Mouse (Mus musculus): ENCODE measurements around the gene Rgs9bp. TPM values are rescaled to one million over a fixed set of nuclear protein-coding genes. Genes with fewer than 3 reads are reported as not detected.
A peak's percentile ranks its signal among the peaks of the same experiment; 100 is the strongest.

The Rgs9bp gene
- polyA plus RNA-seq, 1 experiment from 2014 or later = 0.10 TPM

DNA sequence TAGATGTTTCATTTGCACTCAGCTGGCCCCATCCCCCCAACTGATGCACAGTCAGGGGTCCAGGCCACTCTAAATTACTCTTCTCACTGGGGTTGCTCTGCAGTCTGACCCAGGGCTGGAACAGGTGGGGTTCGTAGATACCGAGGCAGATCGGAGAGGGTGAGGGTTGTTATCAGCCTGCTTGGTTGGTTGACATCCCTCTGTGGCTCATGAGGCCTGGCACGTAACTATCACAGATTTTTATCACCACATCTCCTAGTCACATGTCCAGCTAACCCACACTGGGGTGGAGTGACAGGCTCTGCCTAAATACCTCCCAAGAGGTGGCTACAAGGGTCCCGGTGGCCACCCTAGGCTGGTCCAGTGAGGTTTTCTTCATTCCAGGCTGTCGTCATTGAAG is 15.7 kb upstream of the Rgs9bp start:
- H3K36me3 ChIP-seq (ENCODE audit: control insufficient read depth, insufficient read depth, low read length) = peaks cover 17% of the 10 kb centered on the region
- no peaks in the 10 kb centered on the region for H3K4me1 ChIP-seq (ENCODE audit: control insufficient read depth, insufficient read depth, low read depth, low read length)
- no peak overlapping the region for H3K9ac ChIP-seq (ENCODE audit: low read depth, low read length)
- H3K4me2 ChIP-seq (ENCODE audit: low read length) = no peak overlapping the region
- H3K27ac ChIP-seq (ENCODE audit: low read depth, low read length) = no peak overlapping the region
- 90% methylated on average over 6 of the region's 6 CpGs for WGBS
- no peak overlapping the region for H3K4me3 ChIP-seq (ENCODE audit: low read length)
- H3K9me3 ChIP-seq (ENCODE audit: control insufficient read depth, low read length) = no peaks in the 10 kb centered on the region
- no peaks in the 10 kb centered on the region for H3K27me3 ChIP-seq (replicated peaks; ENCODE audit: control insufficient read depth, insufficient read depth, low read length)
- ATAC-seq = no peak

DNA sequence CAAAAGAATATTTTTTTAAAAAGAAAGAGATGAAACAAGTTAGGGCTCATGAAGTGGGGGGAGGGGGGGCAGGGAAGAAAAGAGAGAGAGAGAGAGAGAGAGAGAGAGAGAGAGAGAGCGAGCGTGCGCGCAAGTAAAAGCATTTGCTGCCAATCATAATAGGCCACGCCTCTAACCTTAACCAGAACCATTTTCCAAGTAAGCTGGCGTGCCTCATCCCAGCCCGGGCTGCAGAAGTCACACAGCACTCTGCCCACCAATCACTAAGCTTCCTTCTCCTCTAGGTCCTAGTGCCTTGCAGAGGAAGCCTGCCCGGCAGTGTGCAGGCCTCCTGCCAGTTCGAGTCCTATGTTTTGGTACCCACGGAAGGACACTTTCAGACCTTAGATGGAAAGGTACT is 14.6 kb upstream of the Rgs9bp start:
- H3K4me1 ChIP-seq (ENCODE audit: control insufficient read depth, insufficient read depth, low read depth, low read length) = no peaks in the 10 kb centered on the region
- H3K36me3 ChIP-seq (ENCODE audit: control insufficient read depth, insufficient read depth, low read length) = peaks cover 19% of the 10 kb centered on the region
- no peak overlapping the region for H3K9ac ChIP-seq (ENCODE audit: low read depth, low read length)
- 99% methylated on average over 10 of the region's 10 CpGs for WGBS
- H3K4me3 ChIP-seq (ENCODE audit: low read length) = no peak overlapping the region
- no peak overlapping the region for H3K27ac ChIP-seq (ENCODE audit: low read depth, low read length)
- no peak overlapping the region for H3K4me2 ChIP-seq (ENCODE audit: low read length)
- H3K27me3 ChIP-seq (replicated peaks; ENCODE audit: control insufficient read depth, insufficient read depth, low read length) = no peaks in the 10 kb centered on the region
- no peak for ATAC-seq
- no peaks in the 10 kb centered on the region for H3K9me3 ChIP-seq (ENCODE audit: control insufficient read depth, low read length)

DNA sequence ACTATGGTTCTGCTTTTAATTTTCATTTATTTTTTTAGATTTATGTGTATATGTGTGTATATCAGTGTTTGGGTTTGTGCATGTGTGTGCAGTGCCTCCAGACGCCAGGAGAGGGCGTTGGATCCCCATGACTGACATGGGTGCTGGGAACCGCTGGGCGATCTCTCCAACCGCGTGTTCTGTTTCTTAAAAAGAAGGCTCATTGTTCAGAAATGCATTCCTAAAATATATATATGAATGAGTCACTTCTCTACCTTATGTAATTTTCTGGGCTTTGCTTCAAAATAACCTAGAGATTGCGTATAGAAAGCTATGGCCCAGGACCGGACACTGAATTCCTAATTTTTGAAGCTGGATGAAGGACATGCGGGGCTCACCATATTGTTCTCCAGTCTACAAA is 14.1 kb upstream of the Rgs9bp start:
- H3K4me2 ChIP-seq (ENCODE audit: low read length) = no peak overlapping the region
- H3K9me3 ChIP-seq (ENCODE audit: control insufficient read depth, low read length) = no peaks in the 10 kb centered on the region
- H3K4me3 ChIP-seq (ENCODE audit: low read length) = no peak overlapping the region
- H3K27me3 ChIP-seq (replicated peaks; ENCODE audit: control insufficient read depth, insufficient read depth, low read length) = no peaks in the 10 kb centered on the region
- no peaks in the 10 kb centered on the region for H3K4me1 ChIP-seq (ENCODE audit: control insufficient read depth, insufficient read depth, low read depth, low read length)
- no peak overlapping the region for H3K27ac ChIP-seq (ENCODE audit: low read depth, low read length)
- 95% methylated on average over 9 of the region's 9 CpGs for WGBS
- no peak for ATAC-seq
- H3K9ac ChIP-seq (ENCODE audit: low read depth, low read length) = no peak overlapping the region
- H3K36me3 ChIP-seq (ENCODE audit: control insufficient read depth, insufficient read depth, low read length) = peaks cover 19% of the 10 kb centered on the region

DNA sequence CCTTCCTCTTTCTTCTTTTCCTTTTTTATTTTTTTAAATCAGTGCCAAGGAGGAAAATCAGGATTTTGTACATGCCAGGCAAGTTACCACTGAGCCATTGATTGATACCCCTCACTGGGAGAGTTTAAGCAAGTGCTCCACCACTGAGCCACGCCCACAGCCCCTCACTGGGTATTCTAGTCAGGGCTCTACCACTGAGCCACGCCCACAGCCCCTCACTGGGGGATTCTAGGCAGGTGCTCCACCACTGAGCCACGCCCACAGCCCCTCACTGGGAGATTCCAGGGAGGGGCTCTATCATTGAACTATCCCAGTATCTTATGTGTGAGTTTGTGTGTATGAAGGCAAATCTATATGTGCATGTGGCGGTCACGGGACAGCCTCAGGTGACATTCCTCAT is 8.9 kb upstream of the Rgs9bp start:
- Histone ChIP-seq H3K9ac (ENCODE audit: low read depth, low read length) (no peak overlapping the region), H3K4me3 (ENCODE audit: low read length) (no peak overlapping the region), H3K36me3 (ENCODE audit: control insufficient read depth, insufficient read depth, low read length) (peaks cover 10% of the 10 kb centered on the region), H3K4me2 (ENCODE audit: low read length) (no peak overlapping the region), H3K9me3 (ENCODE audit: control insufficient read depth, low read length) (no peaks in the 10 kb centered on the region), H3K27ac (ENCODE audit: low read depth, low read length) (no peak overlapping the region), H3K27me3 (replicated peaks; ENCODE audit: control insufficient read depth, insufficient read depth, low read length) (no peaks in the 10 kb centered on the region), H3K4me1 (ENCODE audit: control insufficient read depth, insufficient read depth, low read depth, low read length) (no peaks in the 10 kb centered on the region)
- no peak for ATAC-seq
- 87% methylated on average over 5 of the region's 5 CpGs for WGBS

DNA sequence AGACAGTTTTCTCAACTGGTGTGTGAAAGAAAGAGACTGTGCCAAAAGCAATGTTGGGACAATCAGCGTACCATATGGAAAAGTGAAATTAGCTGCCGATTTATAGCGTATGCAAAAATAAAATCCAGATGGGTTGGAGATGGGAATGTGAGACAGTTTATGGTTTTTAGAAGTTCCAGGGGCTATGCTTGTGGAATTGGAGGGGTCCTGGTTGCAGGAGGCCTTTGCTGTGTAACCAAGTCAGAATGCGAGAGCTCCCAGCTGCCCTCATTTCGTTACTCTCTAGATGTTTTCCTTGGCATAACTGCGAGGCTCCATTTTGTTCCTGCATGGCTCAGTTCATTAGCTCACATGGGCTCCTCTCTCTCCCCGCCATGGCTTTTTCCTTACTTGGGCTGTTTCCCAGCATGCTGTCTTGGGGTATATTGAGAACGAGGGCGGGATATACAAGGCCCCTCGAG is 5.4 kb upstream of the Rgs9bp start:
- Histone ChIP-seq H3K27ac (ENCODE audit: low read depth, low read length) (no peak overlapping the region), H3K4me3 (ENCODE audit: low read length) (no peak overlapping the region), H3K9ac (ENCODE audit: low read depth, low read length) (no peak overlapping the region), H3K4me2 (ENCODE audit: low read length) (no peak overlapping the region), H3K4me1 (ENCODE audit: control insufficient read depth, insufficient read depth, low read depth, low read length) (peaks cover 8% of the 10 kb centered on the region), H3K9me3 (ENCODE audit: control insufficient read depth, low read length) (no peaks in the 10 kb centered on the region), H3K27me3 (replicated peaks; ENCODE audit: control insufficient read depth, insufficient read depth, low read length) (no peaks in the 10 kb centered on the region), H3K36me3 (ENCODE audit: control insufficient read depth, insufficient read depth, low read length) (peaks cover 10% of the 10 kb centered on the region)
- no peak for ATAC-seq
- WGBS = 84% methylated on average over 10 of the region's 10 CpGs

DNA sequence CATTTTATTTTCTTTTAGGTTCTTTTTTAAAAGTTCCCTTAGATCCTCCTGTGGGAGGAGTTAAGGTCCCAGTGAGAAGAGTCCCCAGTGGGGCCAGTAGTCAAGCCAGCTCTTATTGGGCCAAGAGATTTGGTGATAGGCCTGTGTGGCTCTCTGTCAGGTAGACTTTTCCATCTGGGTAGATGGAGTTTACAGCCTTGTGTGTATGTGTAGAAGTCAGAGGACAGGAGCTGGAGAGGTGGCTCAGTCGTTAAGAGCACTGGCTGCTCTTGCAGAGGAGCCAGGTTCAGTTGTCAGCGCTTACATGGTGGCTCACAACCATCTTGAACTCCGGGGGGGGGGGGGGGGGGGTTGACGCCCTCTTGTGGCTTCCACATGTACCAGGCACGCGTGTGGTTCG is 4.1 kb upstream of the Rgs9bp start:
- Histone ChIP-seq H3K27me3 (replicated peaks; ENCODE audit: control insufficient read depth, insufficient read depth, low read length) (no peaks in the 10 kb centered on the region), H3K27ac (ENCODE audit: low read depth, low read length) (no peak overlapping the region), H3K9me3 (ENCODE audit: control insufficient read depth, low read length) (no peaks in the 10 kb centered on the region), H3K4me1 (ENCODE audit: control insufficient read depth, insufficient read depth, low read depth, low read length) (peaks cover 16% of the 10 kb centered on the region), H3K4me2 (ENCODE audit: low read length) (no peak overlapping the region), H3K4me3 (ENCODE audit: low read length) (no peak overlapping the region), H3K36me3 (ENCODE audit: control insufficient read depth, insufficient read depth, low read length) (peaks cover 8% of the 10 kb centered on the region), H3K9ac (ENCODE audit: low read depth, low read length) (no peak overlapping the region)
- ATAC-seq = no peak
- WGBS = 88% methylated on average over 7 of the region's 7 CpGs

DNA sequence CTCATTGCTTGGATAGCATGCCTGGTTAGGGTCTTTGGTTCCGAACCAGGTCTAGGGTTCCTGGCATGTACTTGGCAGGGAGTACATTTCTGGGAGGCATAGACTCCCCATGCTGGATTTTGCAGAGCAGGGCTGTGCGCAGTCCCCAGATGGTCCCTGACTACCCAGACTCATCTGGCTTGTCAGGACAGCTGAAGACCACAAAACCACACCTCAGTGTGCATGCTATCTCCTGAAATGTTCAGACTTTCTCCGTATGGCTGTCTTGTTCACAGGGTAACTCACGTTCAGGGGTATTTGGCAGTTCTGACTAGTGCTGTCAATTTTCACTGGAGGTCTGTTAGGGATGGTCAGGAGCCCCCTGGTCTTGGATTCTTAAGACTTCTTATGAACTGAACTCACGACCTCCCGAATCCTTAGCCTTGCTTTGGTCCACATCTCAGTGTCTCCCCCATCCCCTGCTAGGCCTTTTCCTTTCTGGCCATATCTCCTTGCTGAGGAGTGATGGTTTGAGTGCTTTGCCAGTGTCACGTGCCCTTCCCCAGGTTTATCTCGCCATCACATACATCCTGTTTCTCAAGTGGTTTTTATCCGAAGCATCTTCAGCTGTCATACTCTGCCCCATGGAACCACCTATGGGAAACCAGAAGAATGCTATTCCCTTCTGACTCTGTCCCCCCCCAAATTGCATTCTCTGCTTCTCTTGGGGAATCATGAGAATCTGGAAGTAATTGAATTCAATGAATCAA is 3.5 kb upstream of the Rgs9bp start:
- H3K27me3 ChIP-seq (replicated peaks; ENCODE audit: control insufficient read depth, insufficient read depth, low read length) = peaks cover 4% of the 10 kb centered on the region
- no peak overlapping the region for H3K9ac ChIP-seq (ENCODE audit: low read depth, low read length)
- no peaks in the 10 kb centered on the region for H3K9me3 ChIP-seq (ENCODE audit: control insufficient read depth, low read length)
- H3K4me3 ChIP-seq (ENCODE audit: low read length) = no peak overlapping the region
- peaks cover 8% of the 10 kb centered on the region for H3K36me3 ChIP-seq (ENCODE audit: control insufficient read depth, insufficient read depth, low read length)
- H3K27ac ChIP-seq (ENCODE audit: low read depth, low read length) = no peak overlapping the region
- no peak for ATAC-seq
- 87% methylated on average over 9 of the region's 9 CpGs for WGBS
- no peak overlapping the region for H3K4me2 ChIP-seq (ENCODE audit: low read length)
- peaks cover 19% of the 10 kb centered on the region for H3K4me1 ChIP-seq (ENCODE audit: control insufficient read depth, insufficient read depth, low read depth, low read length)

DNA sequence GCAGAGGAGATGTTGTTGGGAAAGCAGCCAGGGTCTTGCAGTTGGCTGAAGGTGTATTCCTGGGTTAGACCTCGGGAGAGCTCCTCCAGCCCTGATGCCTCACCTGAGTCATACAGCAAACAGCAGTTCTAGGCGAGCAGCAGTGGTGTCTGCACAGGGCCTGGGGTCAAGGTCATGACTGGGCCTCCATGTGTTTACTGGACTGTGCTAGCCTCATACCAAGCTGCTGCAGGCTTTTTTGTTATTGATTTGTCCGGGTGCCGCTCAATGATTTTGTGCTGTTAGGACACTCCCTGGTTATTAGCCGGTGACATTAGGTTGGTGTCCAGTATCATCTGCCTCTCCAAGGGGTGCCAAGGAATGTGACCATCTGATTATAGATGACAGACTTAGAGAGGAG is 2.3 kb upstream of the Rgs9bp start:
- Histone ChIP-seq H3K4me3 (ENCODE audit: low read length) (no peak overlapping the region), H3K9ac (ENCODE audit: low read depth, low read length) (no peak overlapping the region), H3K27ac (ENCODE audit: low read depth, low read length) (no peak overlapping the region), H3K36me3 (ENCODE audit: control insufficient read depth, insufficient read depth, low read length) (no peaks in the 10 kb centered on the region), H3K27me3 (replicated peaks; ENCODE audit: control insufficient read depth, insufficient read depth, low read length) (peaks cover 15% of the 10 kb centered on the region), H3K4me2 (ENCODE audit: low read length) (no peak overlapping the region), H3K9me3 (ENCODE audit: control insufficient read depth, low read length) (no peaks in the 10 kb centered on the region), H3K4me1 (ENCODE audit: control insufficient read depth, insufficient read depth, low read depth, low read length) (peaks cover 19% of the 10 kb centered on the region)
- no peak for ATAC-seq
- WGBS = 79% methylated on average over 5 of the region's 5 CpGs

DNA sequence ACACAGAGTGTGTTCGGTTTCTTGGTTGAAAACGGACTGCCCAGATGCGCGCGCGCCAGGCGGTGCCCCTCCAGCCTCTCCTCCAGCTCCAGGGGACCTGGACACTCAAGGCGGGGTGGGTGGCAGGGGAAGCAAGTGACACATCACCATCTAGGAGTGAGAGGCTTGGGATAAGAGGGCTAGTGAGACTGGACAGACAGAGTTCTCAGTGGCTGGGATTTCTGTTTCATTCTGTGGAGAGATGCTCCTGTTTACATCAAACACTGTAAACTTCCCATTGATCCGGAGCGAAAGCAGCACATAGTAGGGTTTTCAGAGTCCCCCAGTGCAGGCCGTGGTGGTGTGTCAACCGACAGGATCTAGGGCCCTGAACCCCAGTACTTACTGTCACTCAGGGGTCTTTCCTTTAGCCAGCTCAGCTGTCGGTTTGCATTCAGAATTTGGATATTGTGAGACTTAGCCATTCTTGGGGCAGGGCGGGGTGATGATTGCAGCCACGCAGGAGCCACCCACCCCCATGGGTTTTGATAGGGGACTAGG is 1.6 kb upstream of the Rgs9bp start:
- H3K27me3 ChIP-seq (replicated peaks; ENCODE audit: control insufficient read depth, insufficient read depth, low read length) = peaks cover 20% of the 10 kb centered on the region
- no peaks in the 10 kb centered on the region for H3K9me3 ChIP-seq (ENCODE audit: control insufficient read depth, low read length)
- H3K4me1 ChIP-seq (ENCODE audit: control insufficient read depth, insufficient read depth, low read depth, low read length) = peaks cover 19% of the 10 kb centered on the region
- H3K27ac ChIP-seq (ENCODE audit: low read depth, low read length) = no peak overlapping the region
- H3K4me2 ChIP-seq (ENCODE audit: low read length) = peak overlapping the region; percentile 100
- H3K4me3 ChIP-seq (ENCODE audit: low read length) = peak overlapping the region; percentile 65
- H3K9ac ChIP-seq (ENCODE audit: low read depth, low read length) = peak overlapping the region; percentile 77
- WGBS = 22% methylated on average over 15 of the region's 15 CpGs
- H3K36me3 ChIP-seq (ENCODE audit: control insufficient read depth, insufficient read depth, low read length) = no peaks in the 10 kb centered on the region
- no peak for ATAC-seq

All from hindbrain, embryonic 16.5 days (tissue).